Mouse (Mus musculus) embryonic facial prominence, embryonic 11.5 days (tissue): Measurements from ENCODE around the gene Wscd1. TPM values are rescaled to one million over a fixed set of nuclear protein-coding genes. Genes with fewer than 3 reads are reported as not detected.
"Not testable (repeated sequence)": the region's sequence is repeated elsewhere in the genome, so short reads cannot be mapped to it uniquely, and the experiment has no call there.

Experiments used
- ATAC-seq: fragments of 200-750 bp; cut with Nextera tagmentation; replicated peaks from 2 replicates; pipeline ENCODE4 v1.8.0; 2017; ENCODE audit warnings: low read depth; ENCODE audit not compliant: insufficient number of reproducible peaks, low FRiP score, low TSS enrichment
- DNase-seq: peaks from one replicate; pipeline ENCODE4 v3.0.0-alpha.2; 2015; ENCODE audit warnings: low spot score
- H3K27ac ChIP-seq: fragments of 300-500 bp; sonication (generic); replicated peaks from 2 replicates; pipeline ENCODE4 v1.5.1; 2014; ENCODE audit warnings: mild to moderate bottlenecking, low read depth, low read length, control low read depth
- H3K27me3 ChIP-seq: fragments of 300-500 bp; sonication (generic); 2 replicates; pipeline ENCODE4 v1.6.1; 2014; ENCODE audit warnings: mild to moderate bottlenecking, low read length, moderate library complexity, mixed read lengths; ENCODE audit not compliant: control insufficient read depth, insufficient read depth
- H3K36me3 ChIP-seq: fragments of 300-500 bp; sonication (generic); replicated peaks from 2 replicates; pipeline ENCODE4 v1.6.1; 2014; ENCODE audit warnings: low read depth, mild to moderate bottlenecking, low read length, moderate library complexity, mixed read lengths; ENCODE audit not compliant: control insufficient read depth, insufficient read depth
- H3K4me1 ChIP-seq: fragments of 300-500 bp; sonication (generic); 2 replicates; pipeline ENCODE4 v1.6.1; 2014; ENCODE audit warnings: low read length, mixed read lengths; ENCODE audit not compliant: control insufficient read depth, insufficient read depth
- H3K4me2 ChIP-seq: fragments of 300-500 bp; sonication (generic); 2 replicates; pipeline ENCODE4 v1.6.1; 2014; ENCODE audit warnings: low read depth, mild to moderate bottlenecking, control low read depth, low read length, moderate library complexity
- H3K4me3 ChIP-seq: fragments of 300-500 bp; sonication (generic); 2 replicates; pipeline ENCODE4 v1.5.1; 2014; ENCODE audit warnings: low read depth, low read length, control low read depth
- H3K9ac ChIP-seq: fragments of 300-500 bp; sonication (generic); replicated peaks from 2 replicates; pipeline ENCODE4 v1.6.1; 2014; ENCODE audit warnings: mild to moderate bottlenecking, control low read depth, low read length
- H3K9me3 ChIP-seq: fragments of 300-500 bp; sonication (generic); replicated peaks from 2 replicates; pipeline ENCODE4 v1.6.1; 2016; ENCODE audit warnings: mild to moderate bottlenecking, low read length, inconsistent platforms, mixed read lengths; ENCODE audit not compliant: control insufficient read depth
- WGBS: fragments of 180-500 bp; shearing (Covaris S2); extraction: QIAGEN DNeasy Blood & Tissue Kit; methylation state at CpG from one replicate; pipeline ENCODE4 v1.1.7; 2014; 5-methylcytosine and 5-hydroxymethylcytosine counted together
- polyA plus RNA-seq: library from polyadenylated mRNA; unstranded; fragments of >200 nt; fragmentation: Nextera tagmentation; extraction: Ambion mirVana; gene quantifications from 2 replicates; pipeline ENCODE4 v1.2.1, GENCODE M21; 2014

The Wscd1 gene
- polyA plus RNA-seq, 1 experiment from 2014 or later: 5.0 TPM

GRCm38 (mm10) chr11:71816918-71817317, 67.2 kb downstream of the Wscd1 start:
- 84% methylated on average over 3 of the region's 3 CpGs for WGBS
- Histone ChIP-seq H3K9me3 (no peaks in the 10 kb centered on the region), H3K4me3 (no peak overlapping the region), H3K9ac (no peak overlapping the region), H3K27ac (no peak overlapping the region), H3K4me1 (no peaks in the 10 kb centered on the region), H3K4me2 (no peak overlapping the region), H3K36me3 (no peaks in the 10 kb centered on the region), H3K27me3 (no peaks in the 10 kb centered on the region)
- ATAC-seq (no peak), DNase-seq (no peak)

GRCm38 (mm10) chr11:71817341-71817740, 67.6 kb downstream of the Wscd1 start:
- Histone ChIP-seq H3K36me3 (no peaks in the 10 kb centered on the region), H3K27ac (no peak overlapping the region), H3K4me1 (no peaks in the 10 kb centered on the region), H3K4me2 (no peak overlapping the region), H3K9ac (no peak overlapping the region), H3K4me3 (no peak overlapping the region), H3K27me3 (no peaks in the 10 kb centered on the region), H3K9me3 (no peaks in the 10 kb centered on the region)
- no peak for ATAC-seq
- no peak for DNase-seq
- 69% methylated on average over 4 of the region's 4 CpGs for WGBS

GRCm38 (mm10) chr11:71818111-71818510, 68.4 kb downstream of the Wscd1 start:
- H3K9ac ChIP-seq: no peak overlapping the region
- WGBS: 55% methylated on average over 5 of the region's 5 CpGs
- no peak overlapping the region for H3K27ac ChIP-seq
- H3K27me3 ChIP-seq: no peaks in the 10 kb centered on the region
- no peak for ATAC-seq
- no peaks in the 10 kb centered on the region for H3K36me3 ChIP-seq
- H3K4me2 ChIP-seq: no peak overlapping the region
- H3K4me1 ChIP-seq: no peaks in the 10 kb centered on the region
- no peaks in the 10 kb centered on the region for H3K9me3 ChIP-seq
- no peak overlapping the region for H3K4me3 ChIP-seq
- no peak for DNase-seq

GRCm38 (mm10) chr11:71819901-71820300, 70.2 kb downstream of the Wscd1 start:
- no peak overlapping the region for H3K9ac ChIP-seq
- 81% methylated on average over 9 of the region's 9 CpGs for WGBS

GRCm38 (mm10) chr11:71820847-71821246, 71.1 kb downstream of the Wscd1 start:
- Histone ChIP-seq H3K4me2 (no peak overlapping the region), H3K36me3 (no peaks in the 10 kb centered on the region), H3K4me1 (no peaks in the 10 kb centered on the region), H3K9me3 (no peaks in the 10 kb centered on the region), H3K9ac (no peak overlapping the region), H3K27ac (no peak overlapping the region), H3K4me3 (no peak overlapping the region), H3K27me3 (no peaks in the 10 kb centered on the region)
- no peak for ATAC-seq
- WGBS: 49% methylated on average over 10 of the region's 10 CpGs
- DNase-seq: no peak

More at GRCm38 (mm10) chr11:71819901-71820300, 70.2 kb downstream of the Wscd1 start:
- DNase-seq: no peak
- H3K36me3 ChIP-seq: no peaks in the 10 kb centered on the region
- no peaks in the 10 kb centered on the region for H3K9me3 ChIP-seq
- no peak overlapping the region for H3K4me2 ChIP-seq
- no peak overlapping the region for H3K4me3 ChIP-seq
- no peak overlapping the region for H3K27ac ChIP-seq
- no peaks in the 10 kb centered on the region for H3K4me1 ChIP-seq
- H3K27me3 ChIP-seq: no peaks in the 10 kb centered on the region
- no peak for ATAC-seq

GRCm38 (mm10) chr11:71821526-71821925, 71.8 kb downstream of the Wscd1 start:
- H3K36me3 ChIP-seq, H3K9me3 ChIP-seq, ATAC-seq, H3K27me3 ChIP-seq, H3K27ac ChIP-seq, H3K4me1 ChIP-seq, DNase-seq, H3K4me2 ChIP-seq, H3K9ac ChIP-seq, H3K4me3 ChIP-seq: not testable (repeated sequence)
- WGBS: 69% methylated on average over 6 of the region's 6 CpGs

GRCm38 (mm10) chr11:71822031-71822430, 72.3 kb downstream of the Wscd1 start:
- Histone ChIP-seq H3K27ac (no peak overlapping the region), H3K4me1 (no peaks in the 10 kb centered on the region), H3K9ac (no peak overlapping the region), H3K4me2 (no peak overlapping the region), H3K27me3 (no peaks in the 10 kb centered on the region), H3K4me3 (no peak overlapping the region), H3K36me3 (no peaks in the 10 kb centered on the region), H3K9me3 (no peaks in the 10 kb centered on the region)
- DNase-seq: no peak
- ATAC-seq: no peak
- WGBS: 90% methylated on average over 5 of the region's 5 CpGs

GRCm38 (mm10) chr11:71824971-71825370, 75.3 kb downstream of the Wscd1 start:
- H3K36me3 ChIP-seq: no peaks in the 10 kb centered on the region
- no peaks in the 10 kb centered on the region for H3K27me3 ChIP-seq
- DNase-seq (no peak), ATAC-seq (no peak)
- no peak overlapping the region for H3K27ac ChIP-seq
- WGBS: 74% methylated on average over 4 of the region's 4 CpGs
- H3K4me3 ChIP-seq: no peak overlapping the region
- H3K9me3 ChIP-seq: no peaks in the 10 kb centered on the region
- no peak overlapping the region for H3K9ac ChIP-seq
- H3K4me2 ChIP-seq: no peak overlapping the region
- H3K4me1 ChIP-seq: no peaks in the 10 kb centered on the region
